Mouse (Mus musculus) bone marrow, adult 2 months (tissue): ENCODE data around the gene Mpzl2. TPM values are rescaled to one million over a fixed set of nuclear protein-coding genes. Genes with fewer than 3 reads are reported as not detected.
A peak's percentile ranks its signal among the peaks of the same experiment; 100 is the strongest.

Source experiments
- H3K27ac ChIP-seq: fragments of 200-500 bp; 2 replicates; pipeline ENCODE4 v1.5.1; 2012; ENCODE audit warnings: low read depth, mild to moderate bottlenecking, control low read depth, inconsistent platforms, low read length; ENCODE audit not compliant: control insufficient read depth, poor library complexity, insufficient read depth
- H3K4me1 ChIP-seq: fragments of 200-500 bp; 2 replicates; pipeline ENCODE4 v1.6.1; 2011; ENCODE audit warnings: low read length; ENCODE audit not compliant: control insufficient read depth, insufficient read depth
- H3K4me3 ChIP-seq: fragments of 200-500 bp; replicated peaks from 2 replicates; pipeline ENCODE3; 2011; ENCODE audit warnings: mild to moderate bottlenecking, low read depth, low read length, control low read depth; ENCODE audit not compliant: control insufficient read depth
- CTCF ChIP-seq: fragments of 200-500 bp; IDR thresholded peaks from 2 replicates; pipeline ENCODE4 v1.5.1; 2011; ENCODE audit warnings: low read length, control low read depth; ENCODE audit not compliant: control insufficient read depth, insufficient read depth
- POLR2A ChIP-seq: fragments of 200-500 bp; IDR thresholded peaks from 2 replicates; pipeline ENCODE4 v1.6.1; 2011; ENCODE audit warnings: low read depth, mild to moderate bottlenecking, control low read depth, low read length, borderline replicate concordance; ENCODE audit not compliant: control insufficient read depth
- WGBS: fragments of 180-500 bp; shearing (Covaris S2); methylation state at CpG from one replicate; pipeline ENCODE4 v1.1.7; 2018; 5-methylcytosine and 5-hydroxymethylcytosine counted together
- polyA plus RNA-seq: library from polyadenylated mRNA; stranded (reverse); fragments of >200 nt; gene quantifications from 2 replicates; pipeline ENCODE4 v1.2.4, GENCODE M21; 2011; ENCODE audit warnings: low replicate concordance; ENCODE audit not compliant: missing spikeins, insufficient read depth, insufficient read length

Mpzl2 gene
- polyA plus RNA-seq, 1 experiment, result 2.2 TPM

GRCm38 (mm10) chr9:45000249-45000648, 39.4 kb upstream of the Mpzl2 start:
- TF ChIP-seq CTCF, result no peak
- no peak for TF ChIP-seq POLR2A
- no peak overlapping the region for H3K4me3 ChIP-seq
- 73% methylated on average over 3 of the region's 3 CpGs for WGBS
- H3K27ac ChIP-seq, result no peak overlapping the region
- H3K4me1 ChIP-seq, result no peaks in the 10 kb centered on the region

GRCm38 (mm10) chr9:45007404-45007803, 32.2 kb upstream of the Mpzl2 start:
- no peak overlapping the region for H3K4me3 ChIP-seq
- H3K27ac ChIP-seq, result no peak overlapping the region
- TF ChIP-seq POLR2A, result no peak
- no peak for TF ChIP-seq CTCF
- 72% methylated on average over 12 of the region's 12 CpGs for WGBS
- no peaks in the 10 kb centered on the region for H3K4me1 ChIP-seq

GRCm38 (mm10) chr9:45008342-45008741, 31.3 kb upstream of the Mpzl2 start:
- Histone ChIP-seq H3K4me3 (no peak overlapping the region), H3K27ac (no peak overlapping the region), H3K4me1 (no peaks in the 10 kb centered on the region)
- TF ChIP-seq POLR2A (no peak), CTCF (no peak)
- WGBS, result 76% methylated on average over 4 of the region's 4 CpGs

GRCm38 (mm10) chr9:45009180-45010078, 30.2 kb upstream of the Mpzl2 start, which contains the start of gene Cd3e:
Gene Cd3e (minus strand): TSS chr9:45009627.
- Histone ChIP-seq H3K4me1 (no peaks in the 10 kb centered on the region), H3K4me3 (peak within 1 kb of the TSS; percentile 10), H3K27ac (peak within 1 kb of the TSS; percentile 24)
- TF ChIP-seq POLR2A, result no peak
- no peak for TF ChIP-seq CTCF
- 80% methylated on average over 19 of the region's 19 CpGs for WGBS

- no peak overlapping the region for H3K4me3 ChIP-seq
- TF ChIP-seq POLR2A (no peak), CTCF (no peak)
- no peak overlapping the region for H3K27ac ChIP-seq
- WGBS, result 42% methylated on average over 4 of the region's 4 CpGs
- H3K4me1 ChIP-seq, result no peaks in the 10 kb centered on the region
These were observed 29.1 kb upstream of the Mpzl2 start for GRCm38 (mm10) chr9:45010461-45010860.

- no peak overlapping the region for H3K27ac ChIP-seq
- no peak for TF ChIP-seq POLR2A
- TF ChIP-seq CTCF, result no peak
- no peaks in the 10 kb centered on the region for H3K4me1 ChIP-seq
- no peak overlapping the region for H3K4me3 ChIP-seq
- 55% methylated on average over 6 of the region's 6 CpGs for WGBS
These were observed 28.3 kb upstream of the Mpzl2 start for GRCm38 (mm10) chr9:45011291-45011690.

- TF ChIP-seq CTCF, result peak; percentile 46
- TF ChIP-seq POLR2A, result no peak
- 10% methylated on average over 2 of the region's 2 CpGs for WGBS
- Histone ChIP-seq H3K27ac (no peak overlapping the region), H3K4me1 (no peaks in the 10 kb centered on the region), H3K4me3 (no peak overlapping the region)
These were observed 24.7 kb upstream of the Mpzl2 start for GRCm38 (mm10) chr9:45014879-45015278.

- H3K27ac ChIP-seq, result no peak overlapping the region
- TF ChIP-seq POLR2A (no peak), CTCF (no peak)
- H3K4me1 ChIP-seq, result no peaks in the 10 kb centered on the region
- H3K4me3 ChIP-seq, result no peak overlapping the region
- 56% methylated on average over 3 of the region's 3 CpGs for WGBS
These were observed 23.8 kb upstream of the Mpzl2 start for GRCm38 (mm10) chr9:45015841-45016240.
